Mouse (Mus musculus) adrenal gland, postnatal 14 days (tissue): Measurements from ENCODE around the gene Olfr160. TPM values are rescaled to one million over a fixed set of nuclear protein-coding genes. Genes with fewer than 3 reads are reported as not detected.

Experiments
- DNase-seq: peaks from one replicate; pipeline ENCODE4 v3.0.0; 2021; ENCODE audit warnings: mixed read lengths
- long read RNA-seq, 2 experiments: library from polyadenylated mRNA; stranded (forward); transcript quantifications; one replicate each; pipeline ENCODE4 v2.0.0; 2021
- total RNA-seq: library from RNA; stranded (reverse); gene quantifications from 2 replicates; pipeline ENCODE4 v1.2.3, GENCODE M21; 2021

Olfr160 gene
- total RNA-seq, result not detected in 2 replicates
- long read RNA-seq, experiment 1, result 0 reads
- long read RNA-seq, experiment 2, result 0 reads

- DNase-seq, result no peak
Observed at GRCm38 (mm10) chr9:37716150-37716549, at the start of gene Olfr160. Gene Olfr160 (minus strand): TSS chr9:37716250.

GRCm38 (mm10) chr9:37762541-37762940 lies 46.5 kb upstream of the Olfr160 start:
- peak; percentile 41 for DNase-seq

- DNase-seq, result no peak
Observed at GRCm38 (mm10) chr9:37761728-37762127, 45.7 kb upstream of the Olfr160 start.

GRCm38 (mm10) chr9:37752006-37752405 lies 36.0 kb upstream of the Olfr160 start:
- DNase-seq, result peak; percentile 25

GRCm38 (mm10) chr9:37751467-37751866 lies 35.4 kb upstream of the Olfr160 start:
- DNase-seq, result no peak

GRCm38 (mm10) chr9:37750319-37751075 lies 34.4 kb upstream of the Olfr160 start:
- no peak for DNase-seq

GRCm38 (mm10) chr9:37744806-37745205 lies 28.8 kb upstream of the Olfr160 start, which contains the start of gene Olfr874:
Gene Olfr874 (plus strand): TSS chr9:37745106.
- no peak for DNase-seq

- DNase-seq, result no peak
Observed at GRCm38 (mm10) chr9:37734310-37734709, 18.3 kb upstream of the Olfr160 start.

GRCm38 (mm10) chr9:37689970-37690686 lies 25.9 kb downstream of the Olfr160 start:
- DNase-seq, result peak; percentile 41

GRCm38 (mm10) chr9:37687941-37688303 lies 28.1 kb downstream of the Olfr160 start:
- DNase-seq, result no peak

GRCm38 (mm10) chr9:37687288-37687940 lies 28.6 kb downstream of the Olfr160 start:
- DNase-seq, result no peak

GRCm38 (mm10) chr9:37681123-37681522 lies 34.9 kb downstream of the Olfr160 start:
- no peak for DNase-seq

- DNase-seq, result no peak
Observed at GRCm38 (mm10) chr9:37675287-37675686, 40.8 kb downstream of the Olfr160 start.

- DNase-seq, result no peak
Observed at GRCm38 (mm10) chr9:37670261-37670660, 45.8 kb downstream of the Olfr160 start.

- no peak for DNase-seq
Observed at GRCm38 (mm10) chr9:37669678-37670077, 46.4 kb downstream of the Olfr160 start.

GRCm38 (mm10) chr9:37669115-37669514 lies 46.9 kb downstream of the Olfr160 start, which contains the start of gene Panx3:
Gene Panx3 (minus strand): TSS chr9:37669235.
- DNase-seq, result peak; percentile 60

GRCm38 (mm10) chr9:37666045-37666444 lies 50.0 kb downstream of the Olfr160 start:
- no peak for DNase-seq

- no peak for DNase-seq
Observed at GRCm38 (mm10) chr9:37664604-37665003, 51.4 kb downstream of the Olfr160 start.

- DNase-seq, result no peak
Observed at GRCm38 (mm10) chr9:37663210-37663609, 52.8 kb downstream of the Olfr160 start.

GRCm38 (mm10) chr9:37659413-37659812 lies 56.6 kb downstream of the Olfr160 start:
- no peak for DNase-seq
